Mouse (Mus musculus): ENCODE measurements around the gene Syn3. TPM values are rescaled to one million over a fixed set of nuclear protein-coding genes. Genes with fewer than 3 reads are reported as not detected.
"Not testable (repeated sequence)": the region's sequence is repeated elsewhere in the genome, so short reads cannot be mapped to it uniquely, and the experiment has no call there.

Gene Syn3
- polyA plus RNA-seq, 2 experiments: 0.11 to 0.14 TPM

GRCm38 (mm10) chr10:86125421-86125820 lies 373.3 kb downstream of the Syn3 start:
- no peaks in the 10 kb centered on the region for H3K4me1 ChIP-seq (replicated peaks; ENCODE audit: control insufficient read depth in 2 of 2, insufficient read depth in 2 of 2, low read length in 1 of 2)
- DNase-seq (ENCODE audit: low read depth in 3 of 3, low spot score in 3 of 3) (no peak), ATAC-seq (ENCODE audit: insufficient read depth) (no peak)
- H3K9me3 ChIP-seq (ENCODE audit: control insufficient read depth, low read length): no peaks in the 10 kb centered on the region
- no peak overlapping the region for H3K9ac ChIP-seq (replicated peaks)
- H3K4me2 ChIP-seq (ENCODE audit: low read depth): no peak overlapping the region
- 55% methylated on average over 2 of the region's 2 CpGs for WGBS (ENCODE audit: insufficient replicate concordance)
- no peaks in the 10 kb centered on the region for H3K27me3 ChIP-seq (ENCODE audit: control insufficient read depth, insufficient read depth, low read length)
- H3K27ac ChIP-seq: no peak overlapping the region
- no peaks in the 10 kb centered on the region for H3K36me3 ChIP-seq (replicated peaks; ENCODE audit: control insufficient read depth, insufficient read depth, low read depth)
- no peak overlapping the region for H3K4me3 ChIP-seq (ENCODE audit: insufficient read depth in 1 of 2, low read depth in 2 of 2, low read length in 2 of 2)
- TF ChIP-seq CTCF (IDR thresholded peaks at IDR 0.05; ENCODE audit: low read depth): no peak
- TF ChIP-seq EP300 (IDR thresholded peaks at IDR 0.05; ENCODE audit: low read depth): no peak

GRCm38 (mm10) chr10:86124115-86124514 lies 374.6 kb downstream of the Syn3 start:
- H3K9me3 ChIP-seq (ENCODE audit: control insufficient read depth, low read length): no peaks in the 10 kb centered on the region
- H3K4me1 ChIP-seq (replicated peaks; ENCODE audit: control insufficient read depth in 2 of 2, insufficient read depth in 2 of 2, low read length in 1 of 2): no peaks in the 10 kb centered on the region
- DNase-seq (ENCODE audit: low read depth in 3 of 3, low spot score in 3 of 3): no peak
- no peak overlapping the region for H3K4me3 ChIP-seq (ENCODE audit: insufficient read depth in 1 of 2, low read depth in 2 of 2, low read length in 2 of 2)
- H3K27ac ChIP-seq: no peak overlapping the region
- TF ChIP-seq CTCF (IDR thresholded peaks at IDR 0.05; ENCODE audit: low read depth) (no peak), EP300 (IDR thresholded peaks at IDR 0.05; ENCODE audit: low read depth) (no peak)
- WGBS (ENCODE audit: insufficient replicate concordance): 43% methylated on average over 4 of the region's 4 CpGs
- no peak overlapping the region for H3K9ac ChIP-seq (replicated peaks)
- no peak for ATAC-seq (ENCODE audit: insufficient read depth)
- H3K27me3 ChIP-seq (ENCODE audit: control insufficient read depth, insufficient read depth, low read length): no peaks in the 10 kb centered on the region
- H3K36me3 ChIP-seq (replicated peaks; ENCODE audit: control insufficient read depth, insufficient read depth, low read depth): no peaks in the 10 kb centered on the region
- no peak overlapping the region for H3K4me2 ChIP-seq (ENCODE audit: low read depth)

GRCm38 (mm10) chr10:86123224-86123623 lies 375.5 kb downstream of the Syn3 start:
- Histone ChIP-seq H3K4me3 (ENCODE audit: insufficient read depth in 1 of 2, low read depth in 2 of 2, low read length in 2 of 2) (no peak overlapping the region), H3K4me2 (ENCODE audit: low read depth) (no peak overlapping the region), H3K9ac (replicated peaks) (no peak overlapping the region), H3K4me1 (replicated peaks; ENCODE audit: control insufficient read depth in 2 of 2, insufficient read depth in 2 of 2, low read length in 1 of 2) (no peaks in the 10 kb centered on the region), H3K9me3 (ENCODE audit: control insufficient read depth, low read length) (no peaks in the 10 kb centered on the region), H3K27ac (no peak overlapping the region), H3K36me3 (replicated peaks; ENCODE audit: control insufficient read depth, insufficient read depth, low read depth) (no peaks in the 10 kb centered on the region), H3K27me3 (ENCODE audit: control insufficient read depth, insufficient read depth, low read length) (no peaks in the 10 kb centered on the region)
- TF ChIP-seq EP300 (IDR thresholded peaks at IDR 0.05; ENCODE audit: low read depth) (no peak), CTCF (IDR thresholded peaks at IDR 0.05; ENCODE audit: low read depth) (no peak)
- ATAC-seq (ENCODE audit: insufficient read depth) (no peak), DNase-seq (ENCODE audit: low read depth in 3 of 3, low spot score in 3 of 3) (no peak)
- 57% methylated on average over 2 of the region's 2 CpGs for WGBS (ENCODE audit: insufficient replicate concordance)

GRCm38 (mm10) chr10:86122456-86122855 lies 376.2 kb downstream of the Syn3 start:
- H3K4me2 ChIP-seq (ENCODE audit: low read depth); H3K9ac ChIP-seq (replicated peaks); H3K27me3 ChIP-seq (ENCODE audit: control insufficient read depth, insufficient read depth, low read length); H3K4me3 ChIP-seq (ENCODE audit: insufficient read depth in 1 of 2, low read depth in 2 of 2, low read length in 2 of 2); H3K4me1 ChIP-seq (replicated peaks; ENCODE audit: control insufficient read depth in 2 of 2, insufficient read depth in 2 of 2, low read length in 1 of 2); H3K36me3 ChIP-seq (replicated peaks; ENCODE audit: control insufficient read depth, insufficient read depth, low read depth); DNase-seq (ENCODE audit: low read depth in 3 of 3, low spot score in 3 of 3); H3K27ac ChIP-seq; ATAC-seq (ENCODE audit: insufficient read depth); H3K9me3 ChIP-seq (ENCODE audit: control insufficient read depth, low read length): not testable (repeated sequence)
- WGBS (ENCODE audit: insufficient replicate concordance): 76% methylated on average over 10 of the region's 10 CpGs

- Histone ChIP-seq H3K9me3 (ENCODE audit: control insufficient read depth, low read length) (no peaks in the 10 kb centered on the region), H3K27me3 (ENCODE audit: control insufficient read depth, insufficient read depth, low read length) (no peaks in the 10 kb centered on the region), H3K9ac (replicated peaks) (no peak overlapping the region), H3K36me3 (replicated peaks; ENCODE audit: control insufficient read depth, insufficient read depth, low read depth) (no peaks in the 10 kb centered on the region), H3K4me1 (replicated peaks; ENCODE audit: control insufficient read depth in 2 of 2, insufficient read depth in 2 of 2, low read length in 1 of 2) (no peaks in the 10 kb centered on the region), H3K4me3 (ENCODE audit: insufficient read depth in 1 of 2, low read depth in 2 of 2, low read length in 2 of 2) (no peak overlapping the region), H3K4me2 (ENCODE audit: low read depth) (no peak overlapping the region), H3K27ac (no peak overlapping the region)
- WGBS (ENCODE audit: insufficient replicate concordance): 47% methylated on average over 2 of the region's 2 CpGs
- DNase-seq (ENCODE audit: low read depth in 3 of 3, low spot score in 3 of 3): no peak
- TF ChIP-seq EP300 (IDR thresholded peaks at IDR 0.05; ENCODE audit: low read depth) (no peak), CTCF (IDR thresholded peaks at IDR 0.05; ENCODE audit: low read depth) (no peak)
- ATAC-seq (ENCODE audit: insufficient read depth): no peak
Observed at GRCm38 (mm10) chr10:86116268-86116667, 382.4 kb downstream of the Syn3 start.
